Mouse (Mus musculus): ENCODE results near the gene Ccdc88a.

- TF ChIP-seq CTCF (IDR thresholded peaks at IDR 0.05; ENCODE audit: low read depth, low read length) (no peak), POLR2AphosphoS5 (IDR thresholded peaks at IDR 0.05; ENCODE audit: insufficient replicate concordance, low read depth, low read length) (no peak), GATA1 (IDR thresholded peaks at IDR 0.05; ENCODE audit: borderline replicate concordance, low read length) (no peak), TAL1 (conservative IDR thresholded peaks at IDR 0.05; ENCODE audit: low read depth, low read length) (no peak)
Observed at GRCm38 (mm10) chr11:29350891-29351290, 22.6 kb upstream of the Ccdc88a start.
